Mouse (Mus musculus): ENCODE results near the gene Nptx1.

Nptx1 gene

DNA sequence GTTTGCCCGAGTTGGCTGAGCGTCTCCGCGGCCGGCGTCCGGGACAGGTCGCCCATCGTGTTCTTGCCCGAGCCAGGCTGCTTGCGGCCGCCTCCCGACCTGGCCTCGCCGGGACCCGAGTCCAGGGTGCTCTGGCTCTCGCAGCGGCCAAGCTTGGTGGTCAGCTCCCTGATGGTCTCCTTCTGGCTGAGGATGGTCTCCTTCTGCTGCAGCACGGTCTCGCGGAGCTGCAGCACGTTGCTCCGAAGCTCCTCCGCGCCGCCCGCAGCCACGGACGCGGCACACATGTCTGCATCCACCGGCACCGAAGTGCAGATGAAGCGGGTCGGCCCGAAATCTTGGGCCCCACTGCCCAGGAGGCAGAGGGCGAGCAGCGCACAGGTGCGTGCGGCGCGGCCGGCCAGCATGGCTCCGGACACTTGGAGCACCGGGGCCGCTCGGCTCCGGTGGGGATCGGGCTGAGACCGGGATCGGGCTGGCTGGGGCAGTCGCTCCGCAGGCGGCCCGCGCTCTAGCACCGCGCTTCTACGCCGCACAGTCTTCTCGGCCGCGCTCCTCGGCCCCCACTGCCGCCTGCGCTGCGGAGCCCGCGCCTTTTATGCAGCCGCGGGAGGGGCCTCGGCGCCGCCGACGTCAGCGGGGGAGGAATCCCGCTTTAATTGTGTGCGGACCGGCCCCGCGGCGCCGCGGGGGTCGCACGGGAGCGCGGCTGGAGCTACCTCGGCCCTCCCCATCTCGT is at the start of gene Nptx1:
Gene Nptx1, minus strand, starts transcription at position 571 of the 739 bp plus-strand sequence.
- no peak for DNase-seq

DNA sequence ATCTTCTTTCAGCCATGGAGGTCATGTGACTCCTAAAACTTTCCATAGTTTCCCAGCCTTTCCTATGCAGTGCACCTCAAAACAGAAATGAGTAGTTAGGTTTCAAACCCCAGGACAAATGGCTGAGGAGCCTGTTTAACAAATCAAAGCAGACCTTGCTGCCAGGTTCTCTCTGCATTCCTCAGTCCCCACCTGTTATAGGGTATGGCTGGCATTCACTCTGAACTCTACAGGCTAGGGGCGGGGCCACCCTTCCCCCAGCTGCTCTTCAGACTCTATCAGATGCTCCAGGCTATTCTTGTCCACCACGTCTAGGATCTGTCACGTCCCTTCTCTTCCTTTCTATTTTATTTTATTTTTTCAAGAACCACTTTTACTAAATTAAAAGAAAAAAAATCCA is 46.4 kb upstream of the Nptx1 start:
- no peak for DNase-seq

DNA sequence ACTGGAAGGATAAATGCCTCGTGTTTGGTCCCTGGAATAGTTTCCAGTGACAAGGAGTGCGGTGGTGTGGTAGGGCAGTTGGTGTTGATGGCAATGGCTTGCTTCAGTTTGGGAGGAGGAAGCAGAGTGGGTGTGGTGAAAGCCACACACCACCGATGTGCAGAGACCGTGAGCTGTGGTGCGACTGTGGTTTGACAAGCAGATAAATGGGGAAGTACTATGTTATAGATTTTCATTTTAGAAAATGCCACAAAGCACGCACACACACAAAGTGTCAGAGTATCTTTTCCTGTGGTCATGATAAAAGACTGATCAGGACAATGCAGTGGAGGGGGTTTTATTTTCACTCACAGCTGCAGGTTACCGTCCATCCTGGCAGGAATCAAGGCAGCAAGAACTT is 41.7 kb upstream of the Nptx1 start:
- no peak for DNase-seq

DNA sequence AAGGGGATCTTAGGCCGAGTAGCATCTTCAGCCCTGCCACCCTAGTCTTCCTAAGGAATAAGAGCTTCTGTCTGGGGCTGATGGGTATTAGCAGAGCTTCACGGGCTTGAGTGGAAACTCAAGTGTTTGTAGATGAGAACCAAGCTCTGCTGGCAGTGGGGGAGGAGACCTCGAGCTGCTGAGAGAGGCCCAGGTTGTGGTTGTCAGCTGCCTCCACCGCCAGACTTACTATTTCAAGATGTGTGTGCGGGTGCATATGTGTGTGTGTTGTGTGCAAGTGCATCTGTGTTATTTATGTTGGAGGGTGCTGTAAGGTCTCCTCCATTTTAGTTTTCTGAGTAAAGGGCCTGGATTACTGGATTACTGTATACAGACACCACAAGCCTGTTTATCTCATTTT is 39.6 kb upstream of the Nptx1 start:
- no peak for DNase-seq

DNA sequence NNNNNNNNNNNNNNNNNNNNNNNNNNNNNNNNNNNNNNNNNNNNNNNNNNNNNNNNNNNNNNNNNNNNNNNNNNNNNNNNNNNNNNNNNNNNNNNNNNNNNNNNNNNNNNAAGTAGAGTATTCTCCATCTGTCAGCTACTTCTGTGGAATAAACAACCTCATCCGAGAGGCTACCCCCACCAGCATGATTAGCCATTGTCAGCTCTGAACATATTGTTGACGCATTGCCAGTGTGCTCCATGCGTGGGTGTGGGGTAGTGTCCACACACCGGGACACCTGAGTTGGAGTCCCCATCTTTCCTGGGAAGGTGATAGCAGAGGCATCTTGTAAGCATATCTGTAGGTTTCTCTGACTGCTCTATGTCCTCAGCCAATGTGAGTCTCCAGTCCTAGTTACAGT is 39.0 kb upstream of the Nptx1 start:
- DNase-seq: no peak

DNA sequence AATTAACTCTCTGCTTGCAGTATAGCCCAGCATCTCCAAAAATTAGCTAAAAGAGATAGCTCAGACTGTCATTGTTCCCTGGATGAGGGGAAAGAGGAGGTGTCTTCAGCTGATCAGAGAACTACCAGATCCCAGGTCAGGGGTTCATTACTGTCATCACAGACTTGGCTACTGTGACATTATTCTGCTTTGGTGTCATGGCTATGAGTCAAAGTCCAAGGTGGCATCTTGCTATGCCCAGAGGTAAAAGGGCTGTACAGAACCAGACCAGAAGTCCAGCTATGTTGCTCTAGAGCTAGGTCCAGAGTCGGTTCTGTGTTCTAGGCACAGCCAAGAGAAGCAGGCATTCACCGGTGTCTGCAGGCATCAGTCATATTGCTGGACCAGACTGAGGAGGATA is 30.2 kb upstream of the Nptx1 start:
- DNase-seq: no peak

DNA sequence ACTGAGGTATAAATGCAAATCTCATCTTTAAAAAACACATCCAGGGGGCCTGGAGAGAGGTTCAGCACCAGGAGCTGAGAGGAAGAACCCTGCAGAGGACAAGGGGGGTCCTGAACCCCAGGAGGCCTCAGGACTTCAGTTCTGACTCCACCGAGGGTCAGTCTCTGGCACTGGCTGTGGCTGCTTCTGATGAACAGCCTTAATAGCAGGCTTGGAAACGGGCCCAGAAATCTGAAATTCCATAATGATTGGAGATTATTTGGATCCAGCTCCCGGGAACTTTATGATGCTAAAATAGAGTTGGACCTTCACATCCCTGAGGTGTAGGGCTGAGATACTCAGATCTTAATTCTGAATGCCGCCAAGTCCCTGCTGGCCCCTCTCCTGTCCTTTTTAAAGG is 29.3 kb upstream of the Nptx1 start:
- no peak for DNase-seq

DNA sequence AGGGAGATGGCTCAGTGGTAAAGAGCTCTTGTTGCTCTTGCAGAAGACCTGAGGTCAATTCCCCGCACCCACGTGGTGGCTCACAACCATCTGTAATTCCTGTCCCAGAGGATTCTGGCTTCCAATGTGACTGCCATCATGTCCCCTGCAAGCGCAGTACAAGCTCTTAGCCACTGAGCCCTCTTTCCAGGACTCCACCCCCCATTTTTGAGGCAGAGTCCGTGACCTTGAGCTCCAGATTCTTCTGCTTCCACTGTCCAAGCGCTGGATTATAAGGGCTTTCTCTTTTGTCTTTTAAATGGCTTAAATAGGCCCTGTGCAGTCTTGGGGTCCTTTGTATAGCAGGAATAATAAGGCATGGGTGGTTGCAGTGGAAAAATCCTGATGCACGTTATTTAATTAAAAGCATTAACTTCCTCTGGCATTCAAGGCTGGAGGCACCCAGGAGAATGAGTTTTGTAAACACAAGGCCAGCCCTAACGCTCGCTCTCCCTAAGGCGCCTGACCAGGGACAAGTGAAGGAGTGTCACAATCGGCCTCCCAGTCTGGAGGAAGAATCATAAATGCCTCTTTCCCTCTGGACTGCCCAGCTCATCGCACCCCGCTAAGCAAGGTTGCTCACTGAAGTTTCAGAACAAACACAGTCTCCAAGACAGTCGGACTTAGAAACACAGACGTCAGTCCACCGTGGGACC is 24.9 kb upstream of the Nptx1 start:
- DNase-seq: no peak

DNA sequence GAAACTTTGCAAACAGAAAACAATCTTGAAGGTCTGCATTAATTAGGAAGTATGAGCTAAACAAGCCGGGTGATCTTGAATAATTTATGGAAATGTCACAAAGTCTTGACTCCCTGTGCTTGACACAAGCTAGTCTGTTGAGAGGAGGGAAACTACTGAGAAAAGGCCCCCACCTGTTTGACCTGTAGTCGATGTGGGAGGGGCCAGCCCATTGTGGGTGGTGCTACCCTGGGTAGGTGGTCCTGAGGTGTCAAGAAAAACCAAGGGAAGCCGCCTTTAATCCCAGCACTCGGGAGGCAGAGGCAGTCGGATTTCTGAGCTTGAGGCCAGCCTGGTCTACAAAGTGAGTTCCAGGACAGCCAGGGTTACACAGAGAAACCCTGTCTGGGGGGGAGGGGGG is 18.6 kb upstream of the Nptx1 start:
- no peak for DNase-seq

DNA sequence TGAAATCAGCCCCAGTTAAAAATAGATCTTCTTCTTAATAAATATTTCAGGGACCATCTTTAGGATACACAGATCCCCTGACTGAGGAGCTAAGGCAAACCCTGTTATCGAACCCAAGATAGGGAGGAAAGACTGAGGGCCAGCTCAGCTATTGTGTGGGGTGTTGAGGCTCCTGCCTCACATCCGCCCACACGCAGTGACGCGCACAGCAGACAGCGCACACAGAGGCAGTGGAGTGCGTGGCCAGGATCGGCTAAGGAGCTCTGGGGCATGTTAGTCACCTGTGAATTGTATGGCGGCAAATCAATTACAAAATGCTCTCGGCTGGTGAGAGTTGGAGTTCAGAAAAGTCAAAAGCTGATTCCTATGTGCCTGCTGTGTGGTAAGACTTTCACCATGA is 18.1 kb upstream of the Nptx1 start:
- no peak for DNase-seq

DNA sequence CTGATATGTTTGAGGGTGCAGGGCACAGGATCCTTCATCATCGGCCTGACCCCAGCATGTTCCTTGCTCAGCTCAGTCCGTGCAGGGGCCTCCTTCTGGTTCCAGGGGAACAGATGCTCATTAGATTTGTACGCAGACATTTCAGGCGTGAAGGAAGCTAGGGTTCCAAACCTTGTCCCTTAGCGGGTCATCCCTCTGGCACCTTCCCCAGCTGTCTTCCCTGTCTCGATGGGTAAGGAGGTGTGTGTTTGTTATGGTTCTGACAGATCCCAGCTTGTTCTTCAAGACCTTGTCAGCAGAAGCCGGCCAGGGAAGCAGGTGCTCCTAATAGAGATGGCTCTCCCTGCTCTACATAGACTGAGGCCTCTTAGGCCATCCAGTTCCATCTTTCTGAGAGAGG is 17.5 kb upstream of the Nptx1 start:
- DNase-seq: no peak

DNA sequence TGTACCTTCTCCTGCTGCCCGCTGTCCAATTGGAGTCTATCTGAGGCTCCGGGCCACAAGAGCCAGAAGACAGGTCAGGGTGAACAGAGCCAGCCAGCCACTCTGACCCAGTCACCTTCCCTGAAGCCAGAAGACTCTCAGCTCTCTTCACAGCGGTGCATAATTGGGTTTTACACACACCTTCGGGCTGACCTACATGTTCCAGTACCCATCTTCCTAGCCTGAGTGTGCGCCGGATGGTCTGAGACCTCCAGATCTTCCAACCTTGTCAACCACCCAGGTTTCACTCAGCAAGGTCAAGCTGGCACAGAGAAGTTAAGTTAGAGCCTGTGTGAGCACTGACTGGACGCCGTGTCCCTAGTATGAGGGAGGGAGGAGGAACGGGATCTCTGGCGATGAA is 16.8 kb upstream of the Nptx1 start:
- DNase-seq: no peak

DNA sequence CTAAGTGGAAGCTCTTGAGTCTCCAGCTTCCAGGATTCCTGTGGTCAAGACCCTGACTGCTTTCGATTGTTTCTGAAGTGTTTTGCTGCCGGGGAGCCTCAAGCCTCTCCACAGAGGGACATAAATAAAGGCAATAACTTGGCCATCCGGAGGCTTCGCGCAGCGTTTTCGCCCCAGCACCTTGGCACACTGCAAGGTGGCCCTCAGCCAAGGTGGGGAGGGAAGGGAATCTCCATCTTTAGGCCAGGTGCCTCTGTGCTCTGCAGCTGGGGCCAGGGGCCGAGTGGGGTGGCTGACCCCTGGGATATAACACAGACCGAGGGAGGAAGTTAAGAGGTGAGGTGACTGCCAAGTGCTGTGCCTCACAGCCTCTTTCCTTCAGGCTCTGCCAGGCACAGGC is 15.6 kb upstream of the Nptx1 start:
- no peak for DNase-seq

DNA sequence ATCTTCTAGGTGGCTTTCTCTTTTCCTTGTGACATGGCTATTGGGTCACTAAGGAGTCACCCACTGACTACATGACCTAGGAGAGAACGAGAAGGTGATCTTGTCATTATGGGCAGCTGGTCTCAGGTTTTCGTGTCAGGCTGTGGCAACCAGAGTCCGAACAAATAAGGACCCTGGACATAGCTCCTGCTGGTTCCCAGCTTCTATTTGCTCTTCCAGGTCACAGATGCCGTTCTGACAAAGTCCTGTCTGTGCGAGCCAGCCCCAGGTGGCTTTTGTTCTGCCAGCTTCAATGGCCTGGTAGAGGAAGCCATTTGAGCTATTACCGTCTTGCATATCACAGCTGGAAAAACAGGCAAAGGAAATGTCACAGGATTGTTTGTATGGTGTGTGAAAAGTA is 14.7 kb upstream of the Nptx1 start:
- DNase-seq: no peak

DNA sequence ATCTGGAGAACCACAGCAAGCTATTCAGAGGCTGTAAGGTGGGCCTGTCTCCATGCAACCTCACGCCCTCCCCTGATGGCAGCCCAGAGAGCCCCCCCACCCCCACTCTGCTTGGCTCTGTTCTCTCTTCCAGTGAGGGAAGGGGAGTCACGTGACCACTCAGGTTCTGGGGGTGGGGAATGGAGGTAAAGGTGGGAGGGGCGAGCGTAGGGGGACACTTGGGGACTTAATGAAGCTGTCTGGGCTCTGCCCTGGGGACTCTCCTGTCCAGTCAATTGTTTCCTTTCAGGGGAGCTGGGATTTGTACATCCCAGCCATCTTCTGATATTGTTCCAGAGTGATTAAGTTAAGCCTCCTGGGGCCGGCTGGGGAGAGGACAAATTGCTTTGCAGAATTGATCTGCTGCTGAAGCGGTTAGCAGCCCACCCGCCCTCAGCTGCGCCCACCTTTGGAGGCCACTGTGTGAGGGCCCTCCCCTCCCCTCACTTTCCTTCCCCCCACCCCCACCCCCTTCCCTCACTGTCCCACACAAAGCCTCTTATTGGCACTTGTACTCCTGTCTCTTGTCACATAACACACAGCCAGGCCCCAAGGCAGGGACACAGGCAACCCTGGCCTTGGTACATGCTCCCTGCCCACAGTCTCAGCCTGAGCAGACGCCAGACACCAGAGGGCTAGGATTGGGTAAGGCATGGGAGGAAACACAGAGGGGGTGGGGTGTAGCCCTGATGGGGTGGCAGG is 11.5 kb upstream of the Nptx1 start:
- no peak for DNase-seq

DNA sequence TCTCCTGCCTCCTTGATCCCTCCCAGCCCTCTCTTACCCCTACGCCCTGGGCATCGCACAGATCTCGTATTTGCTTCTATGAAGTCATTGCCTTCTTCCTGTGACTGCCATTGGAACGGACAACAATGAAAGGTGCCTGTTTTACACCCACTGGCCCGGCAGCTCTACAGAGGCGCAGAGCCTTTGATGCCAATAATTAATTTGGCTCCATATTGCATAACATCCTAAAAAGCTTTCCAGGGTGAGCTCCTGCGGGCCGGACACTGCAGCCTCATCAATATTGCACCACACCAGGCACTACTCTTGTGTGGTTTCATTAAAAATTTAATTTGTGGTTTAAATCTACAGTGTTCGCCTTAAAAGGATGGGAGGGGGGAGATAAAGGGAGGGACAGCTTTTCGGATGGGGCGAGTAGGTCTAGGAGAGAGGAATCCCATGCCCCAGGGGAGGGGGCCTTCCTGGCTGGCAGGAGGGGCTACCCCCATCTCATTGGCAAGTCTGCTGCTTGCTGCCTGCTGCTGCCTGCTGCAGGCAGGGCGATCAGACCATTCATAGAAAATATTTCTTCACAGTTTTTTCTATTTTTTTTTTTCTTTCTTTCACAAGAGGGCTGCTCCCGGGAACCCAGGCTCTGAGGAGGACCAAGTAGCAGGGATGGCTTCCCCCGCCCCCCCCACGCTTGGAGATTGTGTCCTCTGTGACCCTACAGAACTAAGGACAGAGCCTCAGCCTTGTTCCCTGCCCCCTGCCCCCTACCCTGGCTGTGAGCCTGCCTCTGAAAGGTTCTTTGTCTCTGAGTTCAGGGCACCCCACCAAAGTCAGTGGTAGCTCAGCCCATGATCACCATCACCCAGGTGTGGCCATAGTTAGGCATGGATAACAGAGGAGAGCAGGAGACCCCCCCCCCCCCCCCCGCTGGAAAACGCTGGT is 10.7 kb upstream of the Nptx1 start:
- DNase-seq: no peak

DNA sequence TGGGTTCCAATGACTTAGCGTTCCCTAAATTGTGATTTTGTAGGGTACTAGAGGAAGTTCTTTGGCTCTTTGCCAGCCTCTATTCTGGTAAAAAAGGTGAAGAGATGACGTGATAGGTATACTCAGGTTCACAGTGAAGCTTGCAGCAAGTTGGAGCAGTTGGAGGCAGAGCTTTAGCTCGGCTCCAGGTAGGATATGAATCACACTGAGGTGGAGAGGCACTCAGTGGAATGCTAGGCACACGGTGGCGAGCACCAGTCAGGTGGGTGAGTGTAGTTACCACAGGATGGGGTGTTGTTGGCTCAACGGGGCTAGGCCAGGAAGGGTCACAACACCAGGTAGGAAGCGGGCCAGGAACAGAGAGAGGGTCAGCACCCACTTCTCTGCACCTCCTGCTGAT is 7.6 kb upstream of the Nptx1 start:
- no peak for DNase-seq

DNA sequence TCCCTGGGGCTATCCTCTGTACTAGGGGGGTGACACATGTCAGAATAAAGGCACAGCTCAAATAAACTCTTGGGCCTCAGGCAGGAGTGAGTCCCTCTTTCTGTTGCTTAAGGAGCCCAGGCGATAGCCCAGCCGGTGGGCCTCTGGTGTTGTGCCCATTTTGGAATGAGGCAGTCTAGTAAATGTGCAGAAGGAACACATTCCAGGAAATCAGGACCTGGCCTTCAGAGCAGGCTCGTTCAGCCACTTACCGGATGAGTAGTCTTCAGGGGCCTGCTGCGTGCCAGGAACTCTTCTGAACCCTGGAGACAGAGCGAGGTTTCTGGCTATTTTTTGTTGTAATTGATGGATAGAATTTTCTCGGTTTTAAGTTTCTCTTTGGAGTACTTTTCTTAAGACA is 7.2 kb upstream of the Nptx1 start:
- DNase-seq: no peak

DNA sequence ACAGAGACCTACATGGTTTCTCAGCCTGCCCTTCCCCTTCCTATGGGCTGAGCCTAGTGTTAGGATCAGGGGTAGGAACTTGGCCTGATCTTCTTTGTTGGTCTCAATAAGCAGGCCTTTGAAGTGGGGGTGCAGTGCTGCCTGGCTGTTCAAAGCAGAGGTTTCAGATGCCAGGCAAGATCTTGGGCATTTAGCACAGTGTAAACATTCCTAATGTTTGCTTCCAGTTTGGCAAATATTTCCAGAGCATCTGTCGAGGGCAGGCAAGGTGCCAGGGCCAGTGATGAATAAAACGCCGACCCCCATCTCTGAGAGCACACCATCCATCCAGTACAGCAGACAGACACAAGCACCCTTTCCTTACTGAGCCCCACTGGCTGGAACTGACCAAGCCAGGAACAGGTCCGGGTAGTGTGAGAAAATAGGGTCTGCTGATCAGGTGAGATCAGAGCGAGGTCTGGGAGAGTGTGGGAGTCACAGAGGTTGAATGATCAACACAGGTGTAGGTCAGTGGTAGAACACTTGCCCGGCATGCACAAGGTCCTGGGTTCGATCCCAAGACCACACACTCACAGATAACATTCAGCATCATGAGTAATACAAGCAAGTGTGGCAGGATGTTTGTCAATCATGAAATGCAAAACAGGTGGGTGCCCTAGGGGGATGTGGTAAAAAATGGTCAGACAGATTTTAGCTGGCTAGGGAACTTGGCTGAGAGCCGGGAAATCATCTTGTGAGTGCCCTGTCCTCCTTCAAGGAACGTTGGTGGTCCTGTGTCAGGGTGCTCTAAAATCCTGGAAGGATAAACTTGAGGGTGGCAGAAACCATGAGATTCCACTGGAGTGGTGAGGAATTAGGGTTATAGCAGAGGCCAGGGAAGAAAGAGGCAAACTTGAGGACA is 5.6 kb upstream of the Nptx1 start:
- no peak for DNase-seq

DNA sequence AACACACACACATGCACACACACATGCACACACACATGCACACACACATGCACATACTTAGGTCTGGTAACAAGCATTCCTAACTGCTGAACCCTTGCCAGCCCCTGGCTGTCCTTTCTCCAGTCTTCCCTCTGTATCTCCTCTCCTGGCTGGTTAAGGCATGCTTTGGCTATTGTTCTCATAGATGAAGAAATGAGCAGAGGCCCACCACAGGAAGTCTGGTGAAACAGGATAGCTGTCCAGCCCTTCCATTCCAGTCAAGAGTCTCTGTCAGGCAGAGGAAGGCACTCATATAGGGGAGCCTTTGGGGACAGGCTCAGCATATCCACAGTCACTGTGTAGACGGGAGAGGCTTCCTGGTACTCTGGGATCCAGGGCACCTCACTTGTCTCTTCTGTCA is 4.7 kb upstream of the Nptx1 start:
- DNase-seq: no peak

DNA sequence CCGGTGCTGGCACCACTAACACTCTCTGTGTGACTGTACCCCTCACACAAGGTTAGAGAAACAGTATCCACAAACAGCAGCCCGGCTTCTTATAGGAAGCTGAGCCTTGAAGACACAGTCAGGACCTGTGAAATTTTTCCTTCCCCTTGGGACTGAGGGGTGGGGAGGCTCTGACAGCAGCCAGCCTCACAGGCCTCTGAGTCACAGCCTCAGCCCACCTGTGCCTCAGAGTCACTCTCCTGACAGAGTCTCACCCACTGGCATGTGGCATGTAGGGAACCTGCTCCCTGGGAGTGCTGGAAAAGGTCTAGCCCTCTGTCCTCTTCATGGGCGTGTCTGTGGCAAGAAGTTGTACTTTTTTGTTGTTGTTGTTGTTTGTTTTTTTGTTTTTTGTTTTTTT is 3.9 kb upstream of the Nptx1 start:
- DNase-seq: no peak
